Mouse (Mus musculus) lung, postnatal 14 days (tissue): ENCODE measurements at regions not wholly inside any gene's neighbourhood (a gene's known extent, or its start where the extent isn't known, plus 50 kb on each side); places are given as distances from the start of the nearest gene placed in this dataset.

Experiments used
- DNase-seq: peaks from one replicate; pipeline ENCODE4 v3.0.0; 2021

DNA sequence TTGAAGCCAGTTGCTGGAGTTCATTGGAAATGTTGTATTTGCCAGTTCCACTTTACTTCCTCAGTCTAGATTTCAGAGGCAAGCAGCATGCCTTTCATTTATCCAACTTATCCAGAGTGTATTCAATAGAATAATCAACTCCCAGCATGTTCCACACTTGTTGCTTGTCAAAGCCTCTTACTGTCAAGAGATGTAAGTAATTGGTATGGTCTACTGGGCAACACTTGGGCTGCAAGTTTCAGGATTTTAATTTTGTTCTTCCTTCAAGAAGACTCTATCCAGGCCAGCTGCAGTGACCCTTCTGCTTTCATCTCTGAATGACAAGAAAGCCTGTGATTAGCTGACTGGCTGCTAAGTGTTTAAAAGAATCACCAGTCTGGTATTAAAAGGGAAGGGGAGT is 3131.6 kb upstream of the Lrrc6 start:
- DNase-seq = no peak

DNA sequence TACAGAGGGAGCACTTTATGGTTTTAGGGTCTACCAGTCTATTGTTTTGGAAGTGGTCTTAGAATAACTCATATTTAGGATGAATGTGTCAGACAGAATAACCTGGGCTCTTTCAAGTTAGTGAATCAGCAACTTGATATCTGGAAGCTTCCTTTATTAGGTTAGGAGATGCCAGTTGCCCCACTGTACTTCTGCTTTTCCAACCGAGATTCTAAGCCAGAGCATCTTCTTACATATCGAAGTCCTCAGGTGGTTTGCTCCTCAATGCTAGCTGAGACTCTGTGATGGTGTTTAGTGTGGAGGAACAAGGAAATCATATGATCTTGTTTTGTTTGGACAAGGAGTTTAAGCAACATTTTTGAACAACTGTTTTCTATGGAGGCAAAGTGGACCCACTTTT is 3117.3 kb upstream of the Lrrc6 start:
- no peak for DNase-seq

DNA sequence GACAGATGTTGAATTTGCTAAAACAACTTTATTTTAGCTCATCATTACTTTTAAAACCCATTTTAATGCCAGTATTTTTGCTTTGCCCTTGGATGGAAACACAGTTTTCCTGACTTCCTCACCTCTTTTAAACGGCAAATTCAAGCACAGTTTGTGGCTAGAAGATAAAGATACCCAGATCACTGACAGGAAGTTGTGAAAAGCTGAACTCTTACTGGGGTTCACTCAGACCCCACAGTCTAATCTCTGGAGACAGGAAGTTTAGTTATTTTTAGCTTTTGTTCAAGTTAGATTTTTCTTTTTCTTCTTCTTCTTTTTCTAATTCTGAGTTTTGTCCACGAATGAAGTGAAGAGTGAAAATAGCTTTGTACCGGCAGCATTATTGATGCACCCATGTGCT is 3113.3 kb upstream of the Lrrc6 start:
- no peak for DNase-seq

DNA sequence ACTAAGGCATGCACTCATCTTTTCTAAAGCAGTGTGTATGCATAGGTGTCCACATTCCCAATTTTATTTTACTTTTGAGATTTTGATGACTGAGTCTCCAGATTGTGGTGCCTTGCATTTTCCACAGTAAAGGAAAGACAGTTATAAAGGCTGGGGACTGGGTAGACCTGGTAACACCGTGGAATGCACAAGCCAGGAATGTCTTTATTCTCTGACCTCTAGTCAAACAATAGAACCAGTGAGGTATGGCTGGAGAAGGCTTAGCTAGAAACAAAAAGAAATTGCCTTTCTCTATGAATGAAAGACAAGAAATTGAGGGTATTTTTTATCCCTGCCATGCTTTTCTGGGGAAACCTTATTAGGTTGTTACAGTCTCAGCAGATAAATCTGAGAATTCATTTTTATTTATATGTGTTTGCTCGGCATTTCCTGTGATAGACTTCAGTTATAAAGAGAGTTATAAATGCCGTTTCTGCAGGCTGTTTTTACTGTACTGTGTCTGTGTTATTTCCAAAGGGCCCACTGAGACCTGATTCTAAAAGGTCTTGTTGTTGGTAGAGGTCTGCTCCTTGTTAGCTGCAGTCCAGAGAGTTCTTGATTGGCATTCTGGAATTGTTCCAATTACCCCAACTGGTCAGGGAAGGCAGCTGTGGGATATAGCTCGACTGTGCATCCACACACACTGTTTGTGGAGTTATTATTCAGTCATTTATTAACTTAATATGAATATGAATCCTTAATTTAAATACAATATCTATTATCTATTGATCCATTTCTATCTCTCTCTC is 3090.7 kb upstream of the Lrrc6 start:
- DNase-seq = no peak

DNA sequence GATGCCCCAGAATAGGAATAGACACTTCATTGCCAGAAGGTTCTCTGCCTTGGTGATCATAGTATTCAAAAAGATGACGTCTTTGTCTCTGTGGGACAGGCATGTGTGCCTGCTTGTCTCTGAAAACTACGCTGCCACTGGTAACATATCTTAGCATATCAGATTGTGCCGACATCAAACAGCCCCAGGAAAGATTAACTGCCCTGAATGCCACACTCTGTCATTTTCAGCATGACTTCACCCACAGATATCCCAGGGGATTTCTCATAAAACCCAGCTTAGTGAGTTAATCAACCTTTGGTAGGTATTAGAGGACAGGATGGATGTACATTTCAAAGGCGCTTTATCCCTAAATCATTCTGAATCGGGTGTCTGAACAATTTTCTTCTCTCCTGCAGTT is 3087.4 kb upstream of the Lrrc6 start:
- DNase-seq = no peak

DNA sequence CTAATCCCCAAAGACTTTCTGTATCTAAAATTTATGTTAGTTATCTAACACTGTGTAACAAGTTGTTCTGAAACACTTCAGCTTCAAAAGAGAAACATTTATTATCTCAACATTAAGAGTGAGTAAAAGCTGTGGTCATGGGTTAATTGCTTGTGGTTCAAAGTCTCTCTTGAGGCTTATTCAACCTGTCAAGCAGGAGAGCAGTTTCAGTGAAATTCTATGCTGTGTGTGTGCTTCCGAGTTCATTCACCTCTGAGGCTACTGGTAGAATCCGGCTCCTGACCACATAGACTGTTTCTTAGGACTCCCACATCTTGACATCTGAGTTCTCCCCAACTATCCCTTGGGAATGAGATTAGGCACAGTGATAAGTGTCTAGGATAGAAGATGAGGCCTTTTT is 3076.0 kb upstream of the Lrrc6 start:
- DNase-seq = no peak

DNA sequence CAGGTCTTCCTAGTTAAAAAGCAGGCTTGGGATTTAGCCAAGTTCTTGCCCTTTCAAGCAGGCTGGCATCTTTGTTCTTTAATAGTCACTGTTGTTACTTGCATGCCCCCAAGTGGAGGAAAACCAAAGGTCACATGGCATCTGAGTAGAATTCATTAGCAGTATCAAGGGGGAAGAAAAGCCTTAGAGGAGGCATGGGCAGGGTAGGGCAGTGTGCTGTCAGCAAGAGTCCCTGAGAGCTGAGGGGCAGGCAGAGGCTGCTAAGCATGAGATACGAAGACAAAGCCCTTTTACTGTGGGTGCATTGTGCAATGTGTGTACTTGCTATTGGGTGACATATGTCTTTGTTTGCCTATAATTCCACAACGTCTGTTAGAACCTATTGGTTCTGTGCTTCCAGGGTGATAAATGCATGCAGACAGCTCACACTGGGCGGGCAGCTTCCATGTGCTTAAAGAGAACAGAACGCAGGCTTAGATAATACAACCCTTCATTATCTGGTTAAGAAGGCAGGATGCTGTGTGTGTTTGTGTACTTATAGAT is 3075.0 kb upstream of the Lrrc6 start:
- DNase-seq = no peak

DNA sequence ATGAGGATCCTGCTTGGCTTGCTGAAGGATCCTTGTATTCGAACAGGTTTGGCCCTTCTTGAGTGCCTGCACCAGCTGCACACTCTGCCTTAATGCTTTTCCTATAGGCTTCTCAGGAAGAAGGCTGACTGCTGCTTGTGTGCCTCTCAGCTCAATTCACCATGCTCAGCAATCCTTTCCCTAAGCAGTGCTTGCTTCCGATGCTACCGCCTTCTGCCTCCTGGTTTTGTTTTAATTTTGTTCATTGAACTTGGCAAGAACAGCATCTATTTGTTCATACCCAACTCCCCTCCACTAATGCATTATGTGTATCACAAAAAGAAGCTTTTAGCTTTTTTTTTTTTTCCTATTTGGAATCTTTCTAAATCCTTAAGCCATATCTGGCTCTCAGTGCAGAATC is 3053.5 kb upstream of the Lrrc6 start:
- DNase-seq = no peak

DNA sequence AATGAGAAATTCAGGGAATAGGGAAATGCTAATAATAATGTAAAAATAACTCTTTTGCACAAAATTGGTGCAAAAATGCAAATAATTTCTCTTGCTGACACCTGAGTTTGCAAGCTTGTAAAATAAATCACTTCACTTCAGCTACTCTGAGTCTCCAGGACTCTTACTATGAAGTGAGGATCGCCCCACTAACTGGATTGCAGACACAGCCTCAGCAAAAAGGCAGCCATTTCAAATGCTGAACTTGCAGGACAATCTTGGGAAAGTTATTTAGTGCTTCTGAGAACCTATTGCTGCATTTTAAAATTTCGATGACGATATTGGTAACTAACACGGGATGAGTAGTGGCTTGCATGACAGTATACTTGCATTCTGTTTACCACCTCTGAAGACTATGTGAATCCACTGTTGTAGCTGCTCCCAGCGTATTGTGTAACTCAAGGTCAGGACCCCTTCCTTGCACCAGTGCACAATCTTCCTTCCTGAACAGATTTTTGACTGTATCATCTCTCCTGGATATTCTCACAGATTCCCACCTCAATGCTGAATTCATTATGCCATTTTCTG is 3051.4 kb upstream of the Lrrc6 start:
- no peak for DNase-seq

DNA sequence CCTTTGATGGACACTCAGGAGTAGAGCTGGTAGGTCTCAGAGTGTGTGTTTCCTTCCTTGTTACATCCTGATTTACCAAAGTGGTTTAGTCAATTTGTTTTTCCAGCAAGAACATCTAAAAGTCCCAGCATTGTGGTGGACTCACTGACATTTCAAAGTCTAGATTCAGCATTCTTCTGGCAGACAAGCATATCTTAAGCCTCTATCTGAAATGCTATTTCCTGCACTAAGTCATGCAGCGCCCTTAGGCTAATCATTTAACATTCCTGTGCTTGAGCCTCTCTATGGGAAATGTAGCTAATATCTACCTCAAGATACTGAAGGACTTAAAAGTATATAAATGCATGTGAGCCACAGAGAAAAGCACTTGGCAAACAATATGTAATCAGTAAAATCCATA is 3050.3 kb upstream of the Lrrc6 start:
- DNase-seq = no peak

DNA sequence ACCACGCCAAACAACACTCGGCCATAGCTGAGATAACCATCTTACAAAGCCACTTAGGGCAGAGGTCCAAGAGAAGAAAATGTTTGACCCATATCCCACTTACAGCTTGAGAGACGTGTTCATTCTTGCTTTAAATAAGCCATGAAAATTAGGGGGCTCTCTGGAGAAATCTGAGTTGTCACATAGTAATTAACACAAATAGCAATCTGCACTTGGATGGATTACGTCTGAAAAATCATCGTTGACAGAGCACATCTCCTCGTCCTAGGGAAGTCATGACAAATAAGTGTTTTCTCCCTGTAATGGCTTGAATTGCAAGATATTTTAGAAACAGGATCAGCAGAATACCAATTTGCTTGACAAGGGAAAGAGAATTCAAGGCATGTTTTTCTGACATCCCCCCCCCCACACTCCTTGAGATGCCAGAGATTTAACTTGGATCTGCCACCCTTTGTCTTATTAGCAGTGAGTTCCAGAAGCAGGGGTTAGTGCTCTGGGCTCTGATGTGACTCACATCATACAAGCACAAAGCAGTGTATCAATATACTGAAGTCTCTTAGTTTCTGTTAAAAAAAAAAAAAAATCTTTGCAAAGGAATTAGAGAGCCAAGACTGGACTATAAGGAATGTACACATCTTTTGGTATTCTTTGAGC is 3025.9 kb upstream of the Lrrc6 start:
- DNase-seq = no peak

DNA sequence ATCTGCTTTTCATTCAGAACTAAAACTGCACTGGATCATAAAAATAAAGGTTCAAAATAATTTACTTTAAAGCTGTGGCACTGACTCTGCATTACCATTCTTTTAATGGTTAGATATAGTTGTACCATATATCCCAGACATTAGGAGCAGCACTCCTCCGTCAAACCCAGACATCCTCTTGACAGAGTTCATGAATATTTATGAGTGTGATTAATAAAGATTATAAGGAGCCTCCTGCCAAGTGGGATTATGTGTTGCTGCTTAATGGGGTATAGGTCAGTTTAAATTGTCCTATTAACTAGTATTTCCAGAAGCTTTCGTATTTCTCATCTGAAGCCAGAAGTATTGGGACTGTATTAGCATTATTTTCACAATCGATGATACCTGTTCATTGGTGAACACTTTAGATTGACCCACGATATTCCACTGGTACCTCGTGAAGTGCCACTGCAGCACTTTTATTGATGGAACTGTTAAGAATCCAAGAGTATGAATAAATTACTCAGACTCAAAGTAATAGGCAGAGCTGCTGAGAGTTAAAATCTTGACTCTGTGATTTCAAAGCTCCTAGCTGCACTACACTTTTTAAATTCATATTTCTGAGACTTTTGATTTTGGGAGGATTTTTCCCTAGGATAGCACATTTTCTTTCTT is 2983.8 kb upstream of the Lrrc6 start:
- no peak for DNase-seq

DNA sequence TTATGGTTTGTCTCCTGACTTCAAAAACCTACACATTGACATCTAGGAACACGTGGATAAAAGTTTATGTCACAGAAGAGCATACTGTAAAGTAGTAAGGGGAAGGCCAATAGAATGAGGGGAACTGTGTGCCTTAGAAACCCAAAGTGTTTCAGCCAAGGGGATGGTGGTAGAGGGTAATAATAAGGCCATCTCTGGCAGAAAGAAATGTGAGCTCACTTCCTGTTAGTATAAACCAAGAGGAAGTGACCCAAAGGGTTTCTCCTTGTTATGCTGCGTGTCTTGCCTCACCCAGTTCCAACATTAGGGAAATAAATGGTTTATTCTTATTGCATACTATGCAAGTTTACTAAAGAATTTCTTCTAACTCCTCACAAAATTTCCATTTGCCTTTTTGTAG is 2982.4 kb upstream of the Lrrc6 start:
- no peak for DNase-seq

DNA sequence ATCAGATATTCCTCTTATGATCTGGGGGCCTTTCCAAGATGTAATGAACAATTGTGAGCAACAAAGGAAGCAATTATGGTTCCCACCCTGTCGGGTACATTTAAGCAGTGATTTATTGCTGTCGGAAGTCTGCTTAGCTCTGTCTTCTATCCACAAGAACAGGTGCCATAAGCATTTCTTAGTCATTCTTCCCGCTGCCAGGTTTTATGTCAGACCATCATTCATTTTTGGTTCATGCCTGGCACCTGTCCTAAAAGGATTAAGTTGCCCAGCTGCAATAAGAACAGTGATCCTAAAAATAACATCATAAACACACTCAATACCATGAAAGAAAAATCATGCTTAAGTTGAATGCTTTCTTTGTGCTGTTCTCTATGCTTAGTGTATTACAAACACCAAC is 2980.4 kb upstream of the Lrrc6 start:
- no peak for DNase-seq

DNA sequence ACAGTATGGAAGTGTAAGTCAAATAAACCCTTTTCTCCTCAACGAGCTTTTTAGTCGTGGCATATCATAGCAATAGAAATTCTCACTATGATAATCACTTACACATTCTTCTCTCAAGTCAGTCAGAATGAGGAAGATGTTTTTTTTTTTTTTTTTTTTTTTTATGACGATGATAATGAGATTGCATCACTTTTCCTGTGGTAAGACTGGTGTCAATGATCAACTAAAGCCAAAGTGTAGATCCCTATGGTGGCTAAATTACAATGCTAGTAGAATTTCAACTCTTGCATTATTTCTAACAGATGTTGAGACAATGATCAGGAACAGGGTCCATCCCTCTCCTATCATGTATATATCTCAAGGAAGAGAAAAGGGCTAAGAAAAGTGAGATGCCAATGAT is 2976.3 kb upstream of the Lrrc6 start:
- no peak for DNase-seq

DNA sequence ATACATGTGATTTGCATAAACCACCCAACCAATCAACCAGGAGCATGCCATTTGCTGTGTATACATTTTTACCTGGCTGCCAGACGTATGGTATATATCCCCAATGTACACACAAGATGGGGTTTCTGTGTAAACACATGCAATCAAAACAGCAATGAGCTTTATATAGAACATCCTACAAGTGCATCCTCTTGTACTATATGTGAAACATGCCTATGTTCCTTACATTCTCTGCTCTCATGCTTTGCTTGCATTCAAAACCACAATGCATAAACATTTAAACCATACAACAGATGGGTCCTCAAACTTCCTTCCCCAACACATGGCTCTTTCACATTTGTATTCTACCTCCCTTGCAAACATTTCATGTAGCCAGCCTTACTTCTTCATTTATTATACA is 2968.9 kb upstream of the Lrrc6 start:
- no peak for DNase-seq

DNA sequence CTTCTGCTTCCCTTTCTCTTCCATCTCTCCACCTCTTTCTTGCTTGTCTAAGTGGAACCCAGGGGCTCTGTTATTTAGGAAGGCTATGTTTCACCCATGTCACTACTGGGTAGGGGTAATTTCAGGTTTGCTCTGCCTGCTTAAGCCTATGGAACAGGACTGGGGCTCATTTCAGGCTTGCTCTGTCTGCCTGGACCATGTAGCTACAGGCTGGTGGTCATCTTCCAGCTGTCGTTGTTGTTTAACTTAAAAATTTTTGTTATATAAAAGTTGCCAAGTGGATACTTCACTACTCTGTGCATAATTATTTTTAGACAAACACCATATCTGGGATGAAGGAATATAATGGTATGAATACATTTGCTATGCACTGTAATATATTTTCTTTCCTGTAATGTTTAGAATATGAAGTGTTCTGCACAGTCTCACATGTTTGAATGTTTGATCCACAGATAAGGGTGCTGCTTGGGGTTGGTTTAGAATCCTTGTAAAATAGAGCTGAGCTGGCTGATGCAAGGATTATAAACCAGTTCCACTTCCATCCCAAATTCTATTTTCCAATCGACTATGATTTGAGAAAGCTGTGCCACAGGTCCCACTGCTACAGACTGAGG is 2960.0 kb upstream of the Lrrc6 start:
- DNase-seq = no peak

DNA sequence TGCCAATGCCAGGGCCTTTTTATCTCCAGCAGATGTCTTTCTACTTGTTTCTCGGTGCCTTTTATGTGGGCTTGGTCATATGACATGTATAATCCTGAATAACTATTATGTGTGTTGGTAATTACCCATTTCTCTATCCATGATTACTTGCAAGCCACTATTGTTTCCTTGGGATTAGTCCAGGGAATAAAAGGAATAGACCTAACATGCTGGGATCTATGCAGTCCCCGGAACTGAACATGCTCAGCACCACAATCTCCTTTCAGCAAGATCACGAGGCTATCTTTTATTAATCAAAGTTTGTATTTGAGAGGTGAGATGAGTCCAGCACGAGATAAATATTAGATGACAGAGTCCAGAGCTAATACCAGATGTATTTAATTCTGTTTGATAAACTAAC is 2956.8 kb upstream of the Lrrc6 start:
- no peak for DNase-seq

DNA sequence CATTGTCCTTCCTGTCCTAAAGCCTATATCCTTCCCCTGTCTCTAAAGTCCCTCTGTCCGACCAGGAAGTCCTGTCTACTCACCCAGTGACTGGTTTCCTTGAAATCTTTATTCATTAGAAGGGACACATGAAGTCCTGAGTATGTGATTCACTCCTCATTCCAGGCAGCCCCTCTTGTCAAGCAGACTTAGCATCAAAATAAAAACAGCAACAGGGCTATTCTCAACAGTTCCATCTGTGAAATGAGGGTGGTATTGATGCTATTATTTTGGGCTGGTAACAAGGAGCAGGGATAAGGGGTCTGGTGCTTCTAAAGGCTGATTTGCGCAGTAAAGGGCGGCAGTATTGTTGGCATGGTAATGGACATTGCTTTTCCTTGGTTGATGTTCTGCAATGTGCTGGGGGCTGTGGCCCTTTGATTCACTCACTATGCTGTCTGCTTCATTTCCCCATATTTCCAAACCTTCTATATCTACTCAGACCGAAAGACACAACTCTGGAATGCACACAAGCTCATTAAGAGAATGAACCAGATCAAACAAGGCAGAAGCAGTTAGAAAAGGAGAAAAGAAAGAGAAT is 2955.6 kb upstream of the Lrrc6 start:
- DNase-seq = no peak

DNA sequence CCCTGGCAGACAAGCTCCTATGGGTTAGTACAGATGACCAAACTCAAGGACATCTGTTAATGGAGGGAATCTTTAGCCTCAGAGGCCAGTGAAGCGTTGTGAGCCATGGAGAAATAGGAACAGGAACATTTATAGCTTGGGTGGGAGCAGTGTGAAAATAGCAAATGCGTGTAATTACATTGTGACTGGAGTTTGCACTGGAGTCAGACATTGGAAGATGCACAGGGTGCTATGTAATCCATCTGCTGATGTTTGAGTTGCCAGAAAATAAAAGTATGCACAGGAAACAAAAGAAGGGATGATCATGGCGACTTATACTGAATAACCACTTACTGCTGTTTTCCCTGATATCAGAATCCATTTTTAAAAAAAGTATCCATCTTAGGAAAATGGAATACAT is 2940.3 kb upstream of the Lrrc6 start:
- DNase-seq = no peak

DNA sequence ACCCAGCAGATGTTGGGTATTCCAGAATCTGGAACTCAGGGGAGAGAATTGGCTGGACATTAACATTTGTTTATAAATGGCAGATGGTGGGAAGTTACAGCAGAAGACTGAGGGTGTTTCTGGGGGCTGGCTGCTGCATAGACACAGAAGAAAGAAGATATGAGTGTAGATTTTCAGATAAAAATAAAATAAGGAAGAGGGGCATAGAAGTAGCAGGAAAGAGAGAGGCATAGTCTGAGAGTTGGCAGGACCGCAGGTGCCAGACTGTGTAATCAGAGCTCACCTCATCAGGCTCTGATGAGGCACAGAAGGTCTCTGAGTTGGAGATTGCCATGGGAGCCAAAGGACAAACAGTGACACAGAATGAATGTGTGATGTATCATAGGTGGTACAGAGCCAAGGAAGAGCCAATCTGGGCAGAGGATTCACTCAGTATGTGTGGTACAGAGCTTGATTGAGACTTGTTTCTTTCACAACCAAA is 2912.9 kb upstream of the Lrrc6 start:
- no peak for DNase-seq

DNA sequence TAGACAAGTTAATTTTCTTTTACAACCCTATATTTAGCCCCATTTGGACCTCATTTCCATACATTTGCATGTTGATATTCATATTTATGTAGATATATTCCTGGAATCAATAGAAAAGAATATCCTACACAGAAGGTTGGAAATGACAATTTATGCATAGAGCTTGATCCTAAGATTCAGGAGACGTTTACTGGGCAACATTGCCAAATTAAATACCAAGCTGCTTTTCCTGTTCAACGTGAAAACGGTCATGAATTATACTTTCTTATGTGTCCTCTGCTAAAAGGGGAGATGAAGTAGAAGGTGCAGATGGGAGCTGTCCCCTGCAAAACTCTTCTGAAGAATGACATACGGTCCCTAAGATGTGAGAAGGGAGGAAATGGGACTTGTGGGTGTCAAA is 2888.9 kb upstream of the Lrrc6 start:
- no peak for DNase-seq

DNA sequence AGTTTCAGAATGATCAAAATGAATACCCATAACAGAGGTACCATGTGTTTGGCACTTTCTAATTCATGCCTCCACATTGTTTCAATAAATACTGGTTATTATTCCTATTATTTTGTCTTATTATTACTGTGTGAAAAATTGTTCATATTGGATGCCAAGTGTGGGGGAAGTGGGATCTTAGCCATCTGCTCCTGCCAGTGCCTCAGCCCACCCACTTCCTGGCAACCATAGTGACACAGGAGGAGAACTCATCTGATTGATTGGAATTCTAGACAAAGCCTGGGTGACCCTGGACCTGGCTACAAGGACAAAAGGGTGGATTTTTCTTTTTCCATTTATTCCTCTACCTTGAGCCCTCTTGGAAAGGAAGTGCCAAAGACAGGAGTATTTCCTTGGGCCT is 2886.8 kb upstream of the Lrrc6 start:
- DNase-seq = no peak
